Mouse (Mus musculus) small intestine, adult 2 months (tissue): Measurements from ENCODE around the gene Them5.

Source experiments
- CTCF ChIP-seq: fragments of 200-500 bp; IDR thresholded peaks from 2 replicates; pipeline ENCODE4 v1.5.1; 2012; ENCODE audit warnings: low read depth, mild to moderate bottlenecking, control low read depth, inconsistent platforms, low read length, moderate library complexity, mixed read lengths; ENCODE audit not compliant: insufficient replicate concordance, insufficient read length; ENCODE audit errors: extremely low read depth
- POLR2A ChIP-seq: fragments of 200-500 bp; IDR thresholded peaks from 2 replicates; pipeline ENCODE4 v1.6.1; 2012; ENCODE audit warnings: low read depth, mild to moderate bottlenecking, control low read depth, inconsistent platforms, low read length, moderate library complexity

DNA sequence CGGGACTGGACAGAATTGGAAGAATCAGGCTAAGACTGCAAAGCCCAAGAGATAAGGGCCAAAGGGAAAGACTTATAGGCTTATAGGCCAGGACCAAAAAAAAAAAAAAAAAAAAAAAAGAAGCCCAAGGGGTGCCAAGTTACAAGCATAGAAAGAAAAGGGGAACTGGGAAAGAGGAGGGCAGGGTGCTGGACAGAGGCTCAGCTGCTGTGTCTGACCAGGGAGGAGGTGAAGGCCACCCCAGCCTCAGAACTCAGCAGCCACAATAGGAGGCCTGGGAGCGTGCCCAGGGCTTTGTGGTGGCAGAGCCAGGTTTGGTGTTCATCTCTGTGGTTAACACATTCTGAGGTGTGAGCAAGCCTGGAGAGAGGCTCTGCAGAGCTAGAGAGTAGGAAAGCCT, 33.2 kb downstream of the Them5 start:
- TF ChIP-seq CTCF (no peak), POLR2A (no peak)
